15 mouse cellular contexts compared by ENCODE assay signal in genomic region chr14:28781660-28782059, GRCm38 (mm10).
DNase-seq lines count a peak whose midpoint lies in the region; ATAC-seq and TF ChIP-seq lines count a peak whose summit lies in the region.
"Had no signal": no experiment of that assay in that cellular context is flagged by ENCODE, and none has a peak within 500 bp of the region (broad histone marks: within the 10 kb centered on the region; RNA-seq: fewer than 3 reads in every experiment).

No protein-coding gene starts in this region.

- TF ChIP-seq CTCF in forebrain, postnatal 0 days (IDR thresholded peaks at IDR 0.05; ENCODE audit: low read depth): no peak
- no peak for TF ChIP-seq CTCF in midbrain, postnatal 0 days (IDR thresholded peaks at IDR 0.05)

- H3K27ac ChIP-seq in forebrain, postnatal 0 days (ENCODE audit: low read depth, low read length): no peak overlapping the region
- H3K27ac ChIP-seq in forebrain, embryonic 11.5 days (ENCODE audit: low read depth, low read length): no peak overlapping the region
- H3K27ac ChIP-seq in midbrain, postnatal 0 days (ENCODE audit: low read depth, low read length): no peak overlapping the region
- no peak overlapping the region for H3K27ac ChIP-seq in midbrain, embryonic 15.5 days
- H3K27ac ChIP-seq: embryonic facial prominence, embryonic 13.5 days; intestine, embryonic 15.5 days; midbrain, embryonic 13.5 days; neural tube, embryonic 12.5 days had no signal

- no peak overlapping the region for H3K9ac ChIP-seq in forebrain, postnatal 0 days
- H3K9ac ChIP-seq in forebrain, embryonic 11.5 days (ENCODE audit: low read length): no peak overlapping the region
- no peak overlapping the region for H3K9ac ChIP-seq in midbrain, postnatal 0 days (replicated peaks; ENCODE audit: low read length, poor library complexity, severe bottlenecking)
- no peak overlapping the region for H3K9ac ChIP-seq in midbrain, embryonic 15.5 days
- H3K9ac ChIP-seq: embryonic facial prominence, embryonic 13.5 days; intestine, embryonic 15.5 days; midbrain, embryonic 13.5 days; neural tube, embryonic 12.5 days had no signal

- DNase-seq in forebrain, postnatal 0 days: peak; percentile 49
- no peak for DNase-seq in forebrain, embryonic 11.5 days (ENCODE audit: low spot score)
- DNase-seq in midbrain, postnatal 0 days (ENCODE audit: low spot score): peak; percentile 75
- DNase-seq in cerebellum, postnatal 10 days: peak; percentile 97 to 98
- DNase-seq in layer of hippocampus, postnatal 36 days: peak; percentile 27 to 41
- no peak for DNase-seq in kidney, postnatal 10 days
- DNase-seq: heart, postnatal 10 days; lung, postnatal 10 days had no signal

- H3K36me3 ChIP-seq in forebrain, postnatal 0 days (ENCODE audit: insufficient read depth): no peaks in the 10 kb centered on the region
- no peaks in the 10 kb centered on the region for H3K36me3 ChIP-seq in forebrain, embryonic 11.5 days (ENCODE audit: control insufficient read depth, insufficient read depth, low read length)
- no peaks in the 10 kb centered on the region for H3K36me3 ChIP-seq in midbrain, postnatal 0 days (ENCODE audit: insufficient read depth, low read length)
- no peaks in the 10 kb centered on the region for H3K36me3 ChIP-seq in midbrain, embryonic 15.5 days (replicated peaks)
- H3K36me3 ChIP-seq: embryonic facial prominence, embryonic 13.5 days; intestine, embryonic 15.5 days; midbrain, embryonic 13.5 days; neural tube, embryonic 12.5 days had no signal

- H3K4me3 ChIP-seq in forebrain, postnatal 0 days (ENCODE audit: low read depth, low read length): no peak overlapping the region
- H3K4me3 ChIP-seq in forebrain, embryonic 11.5 days (ENCODE audit: low read depth, low read length): no peak overlapping the region
- H3K4me3 ChIP-seq in midbrain, postnatal 0 days (ENCODE audit: low read depth, low read length): no peak overlapping the region
- H3K4me3 ChIP-seq in midbrain, embryonic 15.5 days: no peak overlapping the region
- H3K4me3 ChIP-seq: embryonic facial prominence, embryonic 13.5 days; intestine, embryonic 15.5 days; midbrain, embryonic 13.5 days; neural tube, embryonic 12.5 days had no signal

- H3K4me2 ChIP-seq in forebrain, postnatal 0 days (ENCODE audit: low read depth): no peak overlapping the region
- H3K4me2 ChIP-seq in forebrain, embryonic 11.5 days (ENCODE audit: low read depth, low read length, severe bottlenecking): no peak overlapping the region
- no peak overlapping the region for H3K4me2 ChIP-seq in midbrain, postnatal 0 days (ENCODE audit: low read depth, low read length, poor library complexity, severe bottlenecking)
- H3K4me2 ChIP-seq in midbrain, embryonic 15.5 days: no peak overlapping the region
- H3K4me2 ChIP-seq: embryonic facial prominence, embryonic 13.5 days; intestine, embryonic 15.5 days; midbrain, embryonic 13.5 days; neural tube, embryonic 12.5 days had no signal

- H3K27me3 ChIP-seq in forebrain, postnatal 0 days (ENCODE audit: insufficient read depth, low read length): no peaks in the 10 kb centered on the region
- H3K27me3 ChIP-seq in forebrain, embryonic 11.5 days (ENCODE audit: control insufficient read depth, insufficient read depth, low read length): no peaks in the 10 kb centered on the region
- H3K27me3 ChIP-seq in midbrain, postnatal 0 days (ENCODE audit: insufficient read depth, low read length): no peaks in the 10 kb centered on the region
- no peaks in the 10 kb centered on the region for H3K27me3 ChIP-seq in midbrain, embryonic 15.5 days (replicated peaks)
- H3K27me3 ChIP-seq: embryonic facial prominence, embryonic 13.5 days; intestine, embryonic 15.5 days; midbrain, embryonic 13.5 days; neural tube, embryonic 12.5 days had no signal

- no peaks in the 10 kb centered on the region for H3K9me3 ChIP-seq in forebrain, postnatal 0 days (ENCODE audit: low read length)
- H3K9me3 ChIP-seq in forebrain, embryonic 11.5 days (ENCODE audit: control insufficient read depth, low read length): no peaks in the 10 kb centered on the region
- H3K9me3 ChIP-seq in midbrain, postnatal 0 days (ENCODE audit: low read length): no peaks in the 10 kb centered on the region
- no peaks in the 10 kb centered on the region for H3K9me3 ChIP-seq in midbrain, embryonic 15.5 days
- H3K9me3 ChIP-seq: embryonic facial prominence, embryonic 13.5 days; intestine, embryonic 15.5 days; midbrain, embryonic 13.5 days; neural tube, embryonic 12.5 days had no signal

- WGBS in forebrain, postnatal 0 days: 79% methylated on average over 7 of the region's 7 CpGs
- 94% methylated on average over 7 of the region's 7 CpGs for WGBS in forebrain, embryonic 11.5 days
- 89% methylated on average over 7 of the region's 7 CpGs for WGBS in midbrain, postnatal 0 days
- 91% methylated on average over 7 of the region's 7 CpGs for WGBS in midbrain, embryonic 15.5 days

- no peaks in the 10 kb centered on the region for H3K4me1 ChIP-seq in forebrain, postnatal 0 days (ENCODE audit: insufficient read depth)
- no peaks in the 10 kb centered on the region for H3K4me1 ChIP-seq in forebrain, embryonic 11.5 days (replicated peaks; ENCODE audit: control insufficient read depth, insufficient read depth, low read length)
- H3K4me1 ChIP-seq in midbrain, postnatal 0 days (ENCODE audit: insufficient read depth, low read length): no peaks in the 10 kb centered on the region
- no peaks in the 10 kb centered on the region for H3K4me1 ChIP-seq in midbrain, embryonic 15.5 days
- H3K4me1 ChIP-seq: intestine, embryonic 15.5 days; midbrain, embryonic 13.5 days; neural tube, embryonic 12.5 days had no signal

- ATAC-seq in forebrain, postnatal 0 days: peak; percentile 29; the same call in 1 of the 2 replicates
- ATAC-seq in forebrain, embryonic 11.5 days (replicated peaks; ENCODE audit: low FRiP score): no peak
- no peak for ATAC-seq in midbrain, postnatal 0 days (ENCODE audit: low FRiP score)
- no peak for ATAC-seq in midbrain, embryonic 15.5 days (replicated peaks)
- ATAC-seq in megakaryocyte, adult 5-6 weeks (ENCODE audit: poor library complexity, severe bottlenecking): no peak
- ATAC-seq: activated CD4-positive, CD25-positive, alpha-beta regulatory T cell, adult 4 months; intestine, embryonic 15.5 days; midbrain, embryonic 13.5 days had no signal

Comparison
In these comparisons a context has a peak if more than half of its experiments do, and no peak if none do; other contexts are left out.
1. DNase-seq: peak in forebrain, postnatal 0 days (single experiment), midbrain, postnatal 0 days (single experiment), cerebellum, postnatal 10 days (2 of 2) and layer of hippocampus, postnatal 36 days (2 of 2); none in forebrain, embryonic 11.5 days (single experiment) and kidney, postnatal 10 days (single experiment).